Mouse (Mus musculus): Measurements from ENCODE around the gene Pygl.
A peak's percentile ranks its signal among the peaks of the same experiment; 100 is the strongest.

Gene Pygl

GRCm38 (mm10) chr12:70231294-70231693 lies at the start of gene Pygl:
TSS of gene Pygl (minus strand) at chr12:70231488.
- no peak for DNase-seq (ENCODE audit: low spot score)

DNA sequence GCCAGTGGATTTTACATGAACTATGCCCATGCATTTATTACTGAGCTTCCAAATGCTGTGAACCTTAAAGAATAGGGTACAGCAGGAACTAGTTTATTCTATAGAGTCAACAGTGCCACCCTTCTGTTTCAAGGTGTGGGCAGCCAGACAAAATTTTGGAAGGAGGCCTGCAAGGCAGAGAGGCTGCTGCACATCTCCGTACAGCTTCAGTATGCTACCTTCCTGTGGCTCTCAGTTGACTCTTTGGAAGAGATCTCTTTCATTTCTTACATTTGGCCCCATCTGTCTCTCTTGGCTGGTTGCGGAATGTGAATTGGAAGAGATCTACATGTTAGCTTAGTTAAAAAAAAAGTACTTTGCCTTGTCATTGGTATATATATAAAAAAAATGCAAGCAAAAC lies 49.6 kb upstream of the Pygl start:
- DNase-seq (ENCODE audit: low spot score): no peak

GRCm38 (mm10) chr12:70280381-70280780 lies 49.1 kb upstream of the Pygl start:
- DNase-seq (ENCODE audit: low spot score): no peak

DNA sequence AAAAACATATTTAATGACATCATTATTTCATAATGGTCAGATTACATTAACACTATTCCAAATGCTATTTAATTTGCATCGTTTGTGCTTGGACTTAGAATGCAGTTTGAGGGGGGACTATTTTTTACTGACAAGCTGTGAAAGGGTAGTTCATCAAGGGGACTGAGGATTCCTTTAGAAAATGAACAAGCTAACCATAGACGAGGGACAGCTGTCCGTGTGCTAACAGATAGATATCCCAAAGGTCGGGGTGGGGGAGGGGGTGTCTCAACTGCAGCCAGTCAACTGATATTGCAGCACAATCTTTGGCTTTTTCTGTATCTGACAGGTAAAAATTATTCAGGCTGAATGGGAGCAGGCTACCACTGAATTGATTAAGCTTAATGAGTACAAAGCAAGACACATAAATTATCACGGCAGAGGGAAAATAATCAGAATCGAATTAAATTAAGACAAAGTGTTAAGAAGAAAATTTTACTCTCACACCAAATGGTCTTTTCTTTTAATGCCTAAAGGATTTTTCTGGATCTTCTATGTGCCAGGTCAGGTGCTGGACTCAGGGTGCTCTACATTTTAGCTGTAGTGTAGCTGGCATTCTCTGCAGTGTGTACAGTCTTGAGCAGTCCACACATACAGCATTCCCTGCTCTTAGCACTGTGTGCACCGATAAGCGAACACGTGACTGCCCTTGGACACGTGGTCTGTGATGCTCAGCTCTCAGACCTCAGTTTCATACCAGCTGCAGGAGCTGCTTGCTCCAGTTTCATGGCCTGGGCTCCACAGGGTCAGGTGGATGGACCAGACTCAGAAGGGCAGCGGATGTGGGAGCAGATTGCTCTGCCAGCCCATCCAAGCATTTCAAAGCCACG lies 46.0 kb upstream of the Pygl start:
- no peak for DNase-seq (ENCODE audit: low spot score)

DNA sequence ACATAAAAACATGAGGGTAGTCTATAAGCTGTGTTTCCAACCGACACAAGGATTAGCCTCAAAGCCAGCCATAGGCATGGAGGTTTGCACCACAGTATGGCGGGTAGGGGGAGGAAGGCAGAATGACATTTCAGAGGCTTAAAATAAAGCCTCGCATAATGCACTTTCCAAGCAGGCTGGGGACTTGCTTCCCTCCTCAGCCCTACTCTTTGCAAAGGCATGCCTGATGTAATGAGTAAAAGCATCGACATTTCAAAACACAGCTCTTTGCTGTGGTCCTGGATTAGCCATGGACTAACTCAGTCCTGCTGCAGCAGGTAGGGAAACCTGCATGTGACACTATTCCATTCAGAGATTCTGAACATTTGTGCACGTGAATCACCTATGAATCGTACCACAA lies 38.4 kb upstream of the Pygl start:
- no peak for DNase-seq (ENCODE audit: low spot score)

- no peak for DNase-seq (ENCODE audit: low spot score)
Observed at GRCm38 (mm10) chr12:70267314-70267713, 36.0 kb upstream of the Pygl start.

- peak; percentile 7 for DNase-seq (ENCODE audit: low spot score)
Observed at GRCm38 (mm10) chr12:70266494-70266931, 35.2 kb upstream of the Pygl start.

DNA sequence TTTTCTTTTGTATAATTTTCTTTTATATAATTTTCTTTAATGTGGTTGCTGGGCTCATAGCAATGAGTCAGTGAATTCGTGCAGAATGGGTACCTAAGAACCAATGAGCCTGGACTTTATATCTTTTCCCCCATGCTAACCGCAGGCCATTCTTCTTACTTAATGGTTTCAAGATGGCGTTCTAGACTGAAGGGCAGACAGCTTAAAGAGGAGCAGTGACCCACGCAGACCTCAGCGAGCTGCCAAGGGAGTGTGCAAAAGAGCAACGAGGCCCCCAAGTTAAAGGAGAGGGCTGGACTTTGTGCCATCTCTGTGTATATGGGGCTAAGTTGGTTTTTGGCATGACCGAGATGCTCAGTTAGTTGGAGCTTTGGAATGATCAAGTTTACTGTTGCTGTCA lies 32.4 kb upstream of the Pygl start:
- no peak for DNase-seq (ENCODE audit: low spot score)

GRCm38 (mm10) chr12:70262271-70262953 lies 31.1 kb upstream of the Pygl start:
- no peak for DNase-seq (ENCODE audit: low spot score)

DNA sequence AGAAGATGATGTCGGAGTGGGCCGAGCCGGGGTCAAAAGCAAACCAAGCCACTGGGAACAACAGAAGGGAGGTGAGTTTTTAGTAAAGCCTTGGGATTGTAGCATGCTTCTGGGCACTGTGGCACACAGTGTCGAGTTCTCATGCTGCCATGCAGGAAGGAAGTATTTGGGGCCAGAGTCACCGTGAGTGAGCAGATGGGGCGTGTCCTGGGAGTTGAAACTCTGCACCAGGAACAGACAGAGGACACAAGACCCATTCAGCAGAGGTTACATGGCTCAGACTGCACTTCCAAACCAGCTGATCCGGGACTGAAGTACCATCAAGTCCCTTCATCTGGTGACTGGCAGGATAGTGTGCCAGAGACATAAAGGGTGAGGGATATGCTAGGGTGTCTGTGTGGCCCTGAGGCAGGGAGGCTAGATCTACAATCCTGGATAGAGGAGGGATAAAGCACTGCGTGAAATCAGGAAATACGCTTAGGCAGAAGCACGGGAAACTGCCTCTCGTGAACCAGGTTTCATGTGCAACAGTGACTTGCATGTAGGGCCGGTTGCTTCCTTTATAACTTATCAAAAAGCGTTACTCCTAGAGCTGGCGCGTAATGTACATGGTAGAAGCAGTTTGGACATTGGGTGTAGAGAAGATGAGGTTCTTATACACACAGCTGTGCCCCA lies 20.1 kb upstream of the Pygl start:
- no peak for DNase-seq (ENCODE audit: low spot score)

DNA sequence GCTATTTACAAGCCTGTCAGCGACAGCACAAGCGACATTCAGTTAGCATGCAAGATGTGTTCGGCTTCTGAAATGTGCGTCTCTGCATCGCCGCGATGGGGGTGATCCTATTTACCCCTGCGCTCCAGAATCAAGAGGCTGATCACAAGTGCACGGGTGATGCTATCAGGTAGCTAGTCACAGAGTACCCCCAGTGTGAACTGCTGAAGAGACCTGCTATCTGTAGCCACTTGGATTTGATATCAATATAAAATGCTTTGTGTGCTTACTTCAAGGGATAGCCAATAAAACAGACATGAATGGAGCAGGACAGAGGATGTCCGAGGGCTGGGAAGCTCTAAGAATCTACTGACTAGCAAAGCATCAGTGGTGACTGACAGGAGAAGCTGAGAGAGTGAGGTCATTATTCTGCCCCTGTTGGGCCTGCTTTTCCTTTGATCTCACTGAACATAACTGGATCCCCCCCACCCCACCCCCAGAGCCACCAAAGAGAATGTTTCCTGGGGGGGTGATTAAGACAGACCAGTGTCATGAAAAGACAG lies 18.4 kb upstream of the Pygl start:
- no peak for DNase-seq (ENCODE audit: low spot score)

GRCm38 (mm10) chr12:70247683-70248474 lies 16.6 kb upstream of the Pygl start:
- DNase-seq (ENCODE audit: low spot score): no peak

GRCm38 (mm10) chr12:70242550-70242949 lies 11.3 kb upstream of the Pygl start:
- no peak for DNase-seq (ENCODE audit: low spot score)

- no peak for DNase-seq (ENCODE audit: low spot score)
Observed at GRCm38 (mm10) chr12:70239741-70240140, 8.5 kb upstream of the Pygl start.

DNA sequence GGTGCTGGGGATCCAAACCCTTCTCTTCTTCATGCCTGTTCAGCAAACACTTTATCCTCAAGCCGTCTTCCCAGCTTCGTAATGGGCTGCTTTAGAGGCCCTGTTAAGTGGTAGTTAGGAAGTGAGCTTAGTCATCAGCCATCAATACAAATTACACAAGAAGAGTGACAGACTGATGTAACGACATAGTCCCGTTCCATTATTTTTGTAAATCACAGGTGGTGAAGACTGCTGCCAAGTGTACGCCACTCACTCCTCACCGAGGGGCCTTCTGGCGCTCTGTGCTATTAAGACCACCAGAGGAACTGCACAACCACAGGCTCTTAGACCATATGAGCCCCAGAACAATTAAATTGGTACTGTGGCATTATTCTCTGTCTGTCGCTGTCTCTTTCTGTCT lies 7.3 kb upstream of the Pygl start:
- no peak for DNase-seq (ENCODE audit: low spot score)

DNA sequence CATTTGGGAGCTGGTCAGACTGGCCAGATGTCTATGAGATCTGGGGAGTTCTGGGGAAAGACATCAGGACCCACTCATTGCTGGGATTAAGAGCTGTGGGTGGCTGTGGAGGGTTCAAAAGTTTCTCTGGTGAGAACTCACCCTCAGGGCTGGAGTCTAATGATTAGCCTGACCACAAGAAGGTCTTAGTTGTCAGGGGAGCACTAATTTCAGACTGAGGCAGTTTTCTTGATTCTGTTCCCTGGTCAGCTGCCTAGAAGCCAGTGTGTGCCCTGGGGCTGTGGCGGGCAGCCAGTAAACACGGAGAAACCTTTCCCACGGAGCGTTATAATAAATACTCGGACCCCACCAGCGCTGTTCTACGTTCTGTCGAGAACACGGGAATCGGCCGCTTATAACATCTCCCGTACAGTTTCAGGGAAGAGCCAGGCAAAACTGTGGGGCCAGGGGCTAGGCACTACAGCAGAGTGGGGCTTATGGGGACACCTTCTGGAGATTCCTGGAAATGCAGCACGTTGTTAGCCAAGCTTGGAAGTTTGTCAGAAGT lies 3.7 kb upstream of the Pygl start:
- no peak for DNase-seq (ENCODE audit: low spot score)

GRCm38 (mm10) chr12:70234411-70234810 lies 3.1 kb upstream of the Pygl start:
- no peak for DNase-seq (ENCODE audit: low spot score)

DNA sequence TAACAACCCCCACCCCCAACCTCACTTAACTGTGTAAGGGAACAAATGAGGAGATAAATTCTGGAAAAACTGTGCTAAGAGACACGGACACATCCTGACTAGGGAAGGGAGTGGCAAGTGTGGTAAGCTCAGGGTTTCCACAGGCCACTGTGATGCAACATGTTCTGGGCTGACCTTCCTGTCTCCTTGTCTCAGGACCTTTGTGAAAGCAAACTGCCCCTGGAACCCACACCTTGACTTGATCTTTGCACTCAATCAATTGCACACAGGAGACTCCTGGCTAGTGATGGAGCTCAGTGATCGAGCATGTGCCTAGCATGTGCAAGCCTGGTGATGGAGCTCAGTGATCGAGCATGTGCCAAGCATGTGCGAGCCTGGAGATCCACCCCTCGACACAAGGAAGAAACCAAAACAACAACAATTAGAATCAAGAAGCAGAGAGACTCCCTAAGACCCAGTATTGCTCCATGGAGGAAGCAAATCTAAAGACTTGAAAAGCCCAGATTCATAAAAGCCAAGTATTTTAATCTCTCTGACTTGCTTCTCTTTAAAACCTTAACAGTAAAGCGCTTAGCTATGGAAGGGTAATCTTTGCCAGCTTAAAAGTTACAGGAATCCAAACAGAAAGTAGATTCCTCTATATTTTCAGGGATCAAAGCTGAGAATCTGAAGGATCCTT lies 2.5 kb upstream of the Pygl start:
- DNase-seq (ENCODE audit: low spot score): no peak

GRCm38 (mm10) chr12:70232020-70232544 lies 794 bp upstream of the Pygl start:
- no peak for DNase-seq (ENCODE audit: low spot score)

DNA sequence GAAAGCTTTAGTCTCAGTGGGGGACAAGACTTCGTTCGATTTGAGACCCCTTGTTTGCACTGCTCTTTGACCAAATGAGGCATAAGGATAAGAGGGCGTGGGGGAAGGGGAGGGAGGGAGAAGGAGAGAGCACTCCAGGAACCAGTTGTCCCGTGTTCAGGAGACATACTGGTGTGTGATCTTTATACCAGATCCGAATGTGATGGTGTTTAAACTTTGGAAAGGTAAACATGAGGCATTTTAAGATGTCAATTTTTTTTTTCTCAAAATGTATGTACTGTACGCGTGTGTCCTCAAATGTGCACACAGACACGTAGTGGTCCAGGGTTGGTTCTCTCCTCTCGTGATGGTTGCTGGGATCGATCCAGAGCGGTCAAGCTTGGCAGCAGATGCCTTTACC lies 3.1 kb downstream of the Pygl start:
- no peak for DNase-seq (ENCODE audit: low spot score)
